Mouse (Mus musculus) frontal cortex, postnatal 36 days (tissue): ENCODE results near the gene Vamp3.

Experiments
- DNase-seq, 2 experiments: peaks; one replicate each; pipeline ENCODE4 v3.0.0; 2022; ENCODE audit warnings: low spot score in 2 of 2

Gene Vamp3

GRCm38 (mm10) chr4:151057347-151058321 is at the start of gene Vamp3:
TSS of gene Vamp3 (minus strand) at chr4:151057963.
- peak; percentile 98 to 99 for DNase-seq

- no peak for DNase-seq
These were observed 48.7 kb upstream of the Vamp3 start for GRCm38 (mm10) chr4:151106468-151106867.

GRCm38 (mm10) chr4:151105886-151106285 is 48.1 kb upstream of the Vamp3 start:
- no peak for DNase-seq

- no peak for DNase-seq
These were observed 46.4 kb upstream of the Vamp3 start for GRCm38 (mm10) chr4:151104147-151104546.

GRCm38 (mm10) chr4:151103646-151104045 is 45.9 kb upstream of the Vamp3 start:
- no peak for DNase-seq

GRCm38 (mm10) chr4:151097104-151097438 is 39.3 kb upstream of the Vamp3 start:
- DNase-seq: no peak

GRCm38 (mm10) chr4:151096334-151097103 is 38.8 kb upstream of the Vamp3 start:
- DNase-seq: no peak

- no peak for DNase-seq
These were observed 37.4 kb upstream of the Vamp3 start for GRCm38 (mm10) chr4:151095207-151095606.

- no peak for DNase-seq
These were observed 31.5 kb upstream of the Vamp3 start, which contains the start of gene Gm13090 for GRCm38 (mm10) chr4:151089270-151089669. TSS of gene Gm13090 (plus strand) at chr4:151089570.

- DNase-seq: peak in 1 of 2 experiments; percentile 30
These were observed 31.1 kb upstream of the Vamp3 start for GRCm38 (mm10) chr4:151088819-151089218.

- no peak for DNase-seq
These were observed 29.6 kb upstream of the Vamp3 start for GRCm38 (mm10) chr4:151087358-151087757.

- no peak for DNase-seq
These were observed 25.3 kb upstream of the Vamp3 start for GRCm38 (mm10) chr4:151083027-151083426.

GRCm38 (mm10) chr4:151081977-151082376 is 24.2 kb upstream of the Vamp3 start:
- no peak for DNase-seq

- no peak for DNase-seq
These were observed 23.6 kb upstream of the Vamp3 start for GRCm38 (mm10) chr4:151081355-151081754.

GRCm38 (mm10) chr4:151074817-151075216 is 17.1 kb upstream of the Vamp3 start:
- no peak for DNase-seq

GRCm38 (mm10) chr4:151073108-151073744 is 15.5 kb upstream of the Vamp3 start:
- DNase-seq: peak; percentile 78 to 88

GRCm38 (mm10) chr4:151070962-151071361 is 13.2 kb upstream of the Vamp3 start:
- DNase-seq: no peak

GRCm38 (mm10) chr4:151068751-151069150 is 11.0 kb upstream of the Vamp3 start:
- DNase-seq: no peak

- DNase-seq: no peak
These were observed 1.8 kb upstream of the Vamp3 start for GRCm38 (mm10) chr4:151059566-151059965.

- DNase-seq: no peak
These were observed 871 bp upstream of the Vamp3 start for GRCm38 (mm10) chr4:151058634-151059033.

- no peak for DNase-seq
These were observed 6.6 kb downstream of the Vamp3 start for GRCm38 (mm10) chr4:151051162-151051561.

- no peak for DNase-seq
These were observed 11.2 kb downstream of the Vamp3 start for GRCm38 (mm10) chr4:151046524-151046923.
